12 mouse cellular contexts compared by ENCODE assay signal in genomic region chr5:64196866-64197321, GRCm38 (mm10). TPM values are rescaled to one million over a fixed set of nuclear protein-coding genes. Genes with fewer than 3 reads are reported as not detected.
DNase-seq lines count a peak whose midpoint lies in the region; ATAC-seq lines count a peak whose summit lies in the region.
"Had no signal": no experiment of that assay in that cellular context is flagged by ENCODE, and none has a peak within 500 bp of the region (broad histone marks: within the 10 kb centered on the region; RNA-seq: fewer than 3 reads in every experiment).

No protein-coding gene starts in this region.

- ATAC-seq in forebrain, embryonic 15.5 days (replicated peaks): 0 out of 2 replicates have a peak, but pooled peaks have one; percentile 21
- ATAC-seq in kidney, embryonic 16.5 days (ENCODE audit: low FRiP score, low TSS enrichment): peak; percentile 55
- peak; percentile 25; the same call in 1 of the 2 replicates for ATAC-seq in common myeloid progenitor, adult 5-6 weeks (replicated peaks; ENCODE audit: low read depth, poor library complexity, severe bottlenecking)

- no peak overlapping the region for H3K9ac ChIP-seq in forebrain, embryonic 15.5 days (replicated peaks)
- H3K9ac ChIP-seq in kidney, embryonic 16.5 days (replicated peaks; ENCODE audit: low read length): no peak overlapping the region
- H3K9ac ChIP-seq: forebrain, embryonic 12.5 days; hindbrain, embryonic 15.5 days; liver, embryonic 15.5 days had no signal

- no peaks in the 10 kb centered on the region for H3K27me3 ChIP-seq in forebrain, embryonic 15.5 days
- H3K27me3 ChIP-seq in forebrain, embryonic 10.5 days (ENCODE audit: poor library complexity, severe bottlenecking): no peaks in the 10 kb centered on the region
- H3K27me3 ChIP-seq in kidney, embryonic 16.5 days (ENCODE audit: insufficient read depth, low read length): no peaks in the 10 kb centered on the region
- H3K27me3 ChIP-seq: CH12.LX; forebrain, embryonic 12.5 days; hindbrain, embryonic 15.5 days; liver, embryonic 15.5 days had no signal

- H3K36me3 ChIP-seq in forebrain, embryonic 15.5 days: no peaks in the 10 kb centered on the region
- peaks cover 2% of the 10 kb centered on the region; the same call in 1 of the 2 replicates for H3K36me3 ChIP-seq in forebrain, embryonic 10.5 days (replicated peaks)
- no peaks in the 10 kb centered on the region for H3K36me3 ChIP-seq in kidney, embryonic 16.5 days (ENCODE audit: insufficient read depth, low read length)
- H3K36me3 ChIP-seq: forebrain, embryonic 12.5 days; hindbrain, embryonic 15.5 days; liver, embryonic 15.5 days had no signal

- no peak overlapping the region for H3K4me3 ChIP-seq in forebrain, embryonic 15.5 days
- no peak overlapping the region for H3K4me3 ChIP-seq in forebrain, embryonic 10.5 days
- no peak overlapping the region for H3K4me3 ChIP-seq in kidney, embryonic 16.5 days (ENCODE audit: low read length)
- H3K4me3 ChIP-seq: forebrain, embryonic 12.5 days; hindbrain, embryonic 15.5 days; liver, embryonic 15.5 days had no signal

- H3K4me1 ChIP-seq in forebrain, embryonic 15.5 days: peaks cover 9% of the 10 kb centered on the region; the same call in 1 of the 2 replicates
- H3K4me1 ChIP-seq in forebrain, embryonic 10.5 days: no peaks in the 10 kb centered on the region
- peaks cover 11% of the 10 kb centered on the region for H3K4me1 ChIP-seq in kidney, embryonic 16.5 days (ENCODE audit: insufficient read depth, low read length)
- H3K4me1 ChIP-seq: forebrain, embryonic 12.5 days; hindbrain, embryonic 15.5 days; liver, embryonic 15.5 days had no signal

- WGBS in forebrain, embryonic 15.5 days: 85% methylated on average over 5 of the region's 5 CpGs
- whole genome bisulfite sequencing in forebrain, embryonic 10.5 days: 75% methylated on average over 5 of the region's 5 CpGs
- WGBS in kidney, embryonic 16.5 days: 59% methylated on average over 5 of the region's 5 CpGs

- no peak for DNase-seq in forebrain, embryonic 10.5 days (ENCODE audit: extremely low spot score, low spot score)
- DNase-seq in kidney, adult 9 months: no peak
- peak; percentile 88 for DNase-seq in skeletal muscle tissue, adult 2 months (ENCODE audit: low read depth, low spot score)
- no peak for DNase-seq in layer of hippocampus, adult 18-20 months (ENCODE audit: low spot score in 2 of 2)
- no peak for DNase-seq in cerebellum, adult 18-20 months

- no peaks in the 10 kb centered on the region for H3K9me3 ChIP-seq in forebrain, embryonic 15.5 days
- no peaks in the 10 kb centered on the region for H3K9me3 ChIP-seq in forebrain, embryonic 10.5 days
- no peaks in the 10 kb centered on the region for H3K9me3 ChIP-seq in kidney, embryonic 16.5 days (ENCODE audit: low read length)
- H3K9me3 ChIP-seq: forebrain, embryonic 12.5 days; hindbrain, embryonic 15.5 days; liver, embryonic 15.5 days had no signal

- H3K27ac ChIP-seq in forebrain, embryonic 15.5 days (replicated peaks): no peak overlapping the region
- no peak overlapping the region for H3K27ac ChIP-seq in forebrain, embryonic 10.5 days
- H3K27ac ChIP-seq in kidney, embryonic 16.5 days (ENCODE audit: low read length): peak overlapping the region; percentile 47; the same call in 1 of the 2 replicates
- H3K27ac ChIP-seq: forebrain, embryonic 12.5 days; hindbrain, embryonic 15.5 days; liver, embryonic 15.5 days had no signal

- H3K4me2 ChIP-seq in forebrain, embryonic 15.5 days (replicated peaks): no peak overlapping the region
- no peak overlapping the region for H3K4me2 ChIP-seq in kidney, embryonic 16.5 days (replicated peaks; ENCODE audit: low read depth, low read length)
- H3K4me2 ChIP-seq: forebrain, embryonic 12.5 days; hindbrain, embryonic 15.5 days; liver, embryonic 15.5 days had no signal

RNA-seq across cellular contexts. Expression of gene Tbc1d1, which starts 40.8 kb away (rescaled TPM):
- 12.2 and 12.3 TPM in 2 replicates for polyA plus RNA-seq in forebrain, embryonic 15.5 days (2015; fragmentation: Nextera tagmentation; extraction: Ambion mirVana)
- polyA plus RNA-seq in forebrain, embryonic 10.5 days (2016; fragmentation: Nextera tagmentation; extraction: Ambion mirVana): 29.0 and 30.7 TPM in 2 replicates
- polyA plus RNA-seq in kidney, embryonic 16.5 days (2015; fragmentation: Nextera tagmentation; extraction: Ambion mirVana): 39.5 and 40.7 TPM in 2 replicates
- 18.0 and 33.9 TPM in 2 replicates for total RNA-seq in common myeloid progenitor, adult 5-6 weeks (2017)
- 10 to 100 TPM; 30.2 to 37.0 TPM for total RNA-seq in layer of hippocampus, adult 18-20 months (2021)
